Mouse (Mus musculus) heart, embryonic 10.5 days (tissue): ENCODE measurements around the gene Olfr1196. TPM values are rescaled to one million over a fixed set of nuclear protein-coding genes. Genes with fewer than 3 reads are reported as not detected.
"Not testable (repeated sequence)": the region's sequence is repeated elsewhere in the genome, so short reads cannot be mapped to it uniquely, and the experiment has no call there.

Experiments
- DNase-seq: peaks from one replicate; pipeline ENCODE4 v3.0.0-alpha.2; 2017; ENCODE audit warnings: low spot score
- H3K27ac ChIP-seq: fragments of 300-500 bp; sonication (generic); 2 replicates; pipeline ENCODE4 v1.5.1; 2016; ENCODE audit warnings: mild to moderate bottlenecking
- H3K27me3 ChIP-seq: fragments of 300-500 bp; sonication (generic); 2 replicates; pipeline ENCODE4 v1.6.1; 2016; ENCODE audit warnings: mild to moderate bottlenecking; ENCODE audit not compliant: poor library complexity, insufficient read depth, severe bottlenecking
- H3K36me3 ChIP-seq: fragments of 300-500 bp; sonication (generic); 2 replicates; pipeline ENCODE4 v1.6.1; 2016; ENCODE audit warnings: mild to moderate bottlenecking, moderate library complexity
- H3K4me1 ChIP-seq: fragments of 300-500 bp; sonication (generic); 2 replicates; pipeline ENCODE4 v1.6.1; 2016; ENCODE audit warnings: mild to moderate bottlenecking
- H3K4me3 ChIP-seq: fragments of 300-500 bp; sonication (generic); 2 replicates; pipeline ENCODE4 v1.5.1; 2016; ENCODE audit warnings: mild to moderate bottlenecking, moderate library complexity
- H3K9me3 ChIP-seq: fragments of 300-500 bp; sonication (generic); 2 replicates; pipeline ENCODE4 v1.6.1; 2016; ENCODE audit warnings: mild to moderate bottlenecking, moderate library complexity
- WGBS: fragments of 180-500 bp; shearing (Covaris S2); methylation state at CpG from one replicate; pipeline ENCODE4 v1.1.7; 2016; 5-methylcytosine and 5-hydroxymethylcytosine counted together
- polyA plus RNA-seq: library from polyadenylated mRNA; unstranded; fragments of >200 nt; fragmentation: Nextera tagmentation; extraction: Ambion mirVana; gene quantifications from 2 replicates; pipeline ENCODE4 v1.2.1, GENCODE M21; 2016

Olfr1196 gene
- not detected in 2 replicates for polyA plus RNA-seq

DNA sequence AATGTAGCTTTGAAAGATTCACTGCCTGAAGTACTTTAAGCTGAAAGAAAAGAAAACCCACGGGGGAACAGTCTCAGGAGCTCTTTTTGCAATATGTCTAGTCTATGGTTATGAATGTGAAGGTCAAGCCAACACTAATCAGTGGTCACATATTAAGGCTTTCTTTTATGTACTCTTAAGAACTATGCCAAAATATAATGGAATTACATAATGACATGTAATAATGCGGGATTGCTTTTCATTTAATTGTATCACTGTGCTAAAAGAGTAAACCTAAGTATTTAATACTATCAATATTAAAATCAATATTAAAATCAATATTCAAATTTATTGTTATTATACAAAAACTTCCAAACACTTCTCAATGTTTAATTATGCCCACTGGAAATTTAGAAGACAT, at the start of gene Olfr1196:
TSS of gene Olfr1196 (minus strand) at position 101 of the 400 bp plus-strand sequence.
- H3K27me3 ChIP-seq, result no peaks in the 10 kb centered on the region

GRCm38 (mm10) chr2:88751270-88751669, 46.9 kb upstream of the Olfr1196 start, which contains the start of gene Olfr1198:
Gene Olfr1198, minus strand, starts transcription at chr2:88751370.
- H3K9me3 ChIP-seq, result no peaks in the 10 kb centered on the region
- no peak within 1 kb of the TSS for H3K4me3 ChIP-seq
- H3K4me1 ChIP-seq, result no peaks in the 10 kb centered on the region
- no peaks in the 10 kb centered on the region for H3K27me3 ChIP-seq
- H3K27ac ChIP-seq, result no peak within 1 kb of the TSS
- WGBS, result 85% methylated on average over 2 of the region's 2 CpGs
- no peak for DNase-seq
- H3K36me3 ChIP-seq, result no peaks in the 10 kb centered on the region

More for the DNA sequence above, at the start of gene Olfr1196:
- H3K9me3 ChIP-seq, result no peaks in the 10 kb centered on the region
- no peak for DNase-seq
- H3K4me1 ChIP-seq, result no peaks in the 10 kb centered on the region
- no peaks in the 10 kb centered on the region for H3K36me3 ChIP-seq
- H3K27ac ChIP-seq, result no peak within 1 kb of the TSS
- no peak within 1 kb of the TSS for H3K4me3 ChIP-seq
- WGBS, result 86% methylated on average over 2 of the region's 2 CpGs

GRCm38 (mm10) chr2:88743379-88743778, 39.0 kb upstream of the Olfr1196 start:
- Histone ChIP-seq H3K4me3 (no peak overlapping the region), H3K36me3 (no peaks in the 10 kb centered on the region), H3K27me3 (no peaks in the 10 kb centered on the region), H3K27ac (no peak overlapping the region), H3K4me1 (no peaks in the 10 kb centered on the region), H3K9me3 (no peaks in the 10 kb centered on the region)
- no peak for DNase-seq
- 80% methylated on average over 3 of the region's 3 CpGs for WGBS

DNA sequence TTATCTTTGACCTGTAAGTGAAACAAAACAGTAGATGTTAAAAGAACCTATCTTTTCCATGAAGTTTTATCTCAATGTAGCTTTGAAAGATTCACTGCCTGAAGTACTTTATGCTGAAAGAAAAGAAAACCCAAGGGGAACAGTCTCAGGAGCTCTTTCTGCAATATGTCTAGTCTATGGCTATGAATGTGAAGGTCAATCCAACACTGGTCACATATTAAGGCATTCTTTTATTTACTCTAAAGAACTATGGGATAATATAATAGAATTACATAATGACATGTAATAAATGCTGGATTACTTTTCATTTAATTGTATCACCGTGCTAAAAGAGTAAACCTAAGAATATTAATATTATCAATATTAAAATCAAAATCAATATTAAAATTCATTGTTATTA, 27.9 kb upstream of the Olfr1196 start, which contains the start of gene Olfr1197:
TSS of gene Olfr1197 (minus strand) at position 101 of the 400 bp plus-strand sequence.
- Histone ChIP-seq H3K9me3 (no peaks in the 10 kb centered on the region), H3K4me1 (no peaks in the 10 kb centered on the region), H3K36me3 (no peaks in the 10 kb centered on the region), H3K27ac (no peak within 1 kb of the TSS), H3K4me3 (no peak within 1 kb of the TSS), H3K27me3 (no peaks in the 10 kb centered on the region)
- DNase-seq, result no peak
- 80% methylated on average over 1 of the region's 1 CpGs for WGBS

- no peaks in the 10 kb centered on the region for H3K27me3 ChIP-seq
- H3K36me3 ChIP-seq, result no peaks in the 10 kb centered on the region
- H3K4me1 ChIP-seq, result no peaks in the 10 kb centered on the region
- no peak within 1 kb of the TSS for H3K4me3 ChIP-seq
- DNase-seq, result no peak
- no peaks in the 10 kb centered on the region for H3K9me3 ChIP-seq
- H3K27ac ChIP-seq, result no peak within 1 kb of the TSS
Observed at GRCm38 (mm10) chr2:88689087-88689486, 15.3 kb downstream of the Olfr1196 start, which contains the start of gene Olfr1195. Gene Olfr1195, minus strand, starts transcription at chr2:88689187.

- H3K36me3 ChIP-seq, H3K27me3 ChIP-seq, H3K4me1 ChIP-seq, H3K9me3 ChIP-seq, DNase-seq, H3K4me3 ChIP-seq, H3K27ac ChIP-seq: not testable (repeated sequence)
Observed at GRCm38 (mm10) chr2:88675328-88675727, 29.1 kb downstream of the Olfr1196 start, which contains the start of gene Olfr1193. Gene Olfr1193, plus strand, starts transcription at chr2:88675628.

DNA sequence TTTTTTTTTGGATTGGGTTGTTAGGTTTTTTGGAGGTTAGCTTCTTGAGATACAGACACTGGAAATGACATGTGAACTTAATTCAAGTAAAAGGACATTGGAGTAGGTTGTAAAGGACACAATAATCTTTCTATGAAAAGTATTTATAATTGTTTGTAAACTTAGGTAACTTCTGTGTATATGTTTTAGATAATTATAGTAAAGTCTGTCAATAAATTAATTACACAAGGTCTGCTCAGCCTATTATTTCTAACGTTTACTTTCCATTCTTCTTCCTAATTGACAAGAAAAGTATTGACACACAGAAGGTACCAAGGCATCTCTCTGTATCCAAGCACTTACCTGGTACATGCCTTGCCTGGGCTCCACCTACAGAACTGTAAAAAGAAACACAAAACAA, 56.2 kb downstream of the Olfr1196 start, which contains the start of gene Olfr1192-ps1:
TSS of gene Olfr1192-ps1 (plus strand) at position 301 of the 400 bp plus-strand sequence.
- no peaks in the 10 kb centered on the region for H3K4me1 ChIP-seq
- no peak within 1 kb of the TSS for H3K27ac ChIP-seq
- H3K4me3 ChIP-seq, result no peak within 1 kb of the TSS
- H3K9me3 ChIP-seq, result no peaks in the 10 kb centered on the region
- DNase-seq, result no peak
- WGBS, result 47% methylated on average over 1 of the region's 1 CpGs
- no peaks in the 10 kb centered on the region for H3K36me3 ChIP-seq
- H3K27me3 ChIP-seq, result no peaks in the 10 kb centered on the region

Other genes with a start within 250 kb of the Olfr1196 start
- not detected in 2 replicates for gene Olfr1183, start 249.7 kb downstream of the Olfr1196 start, polyA plus RNA-seq
- gene Olfr1184, start 221.0 kb downstream of the Olfr1196 start, polyA plus RNA-seq, result not detected in 2 replicates
- not detected in 2 replicates for gene Olfr1185-ps1, start 211.3 kb downstream of the Olfr1196 start, polyA plus RNA-seq
- not detected in 2 replicates for gene Olfr1186, start 186.0 kb downstream of the Olfr1196 start, polyA plus RNA-seq
- gene Olfr1188, start 147.7 kb downstream of the Olfr1196 start, polyA plus RNA-seq, result not detected in 2 replicates
- not detected in 2 replicates for gene Olfr1189, start 118.1 kb downstream of the Olfr1196 start, polyA plus RNA-seq
- gene Olfr1191-ps1, start 64.1 kb downstream of the Olfr1196 start, polyA plus RNA-seq, result not detected in 2 replicates
- not detected in 2 replicates for gene Olfr1192-ps1, start 56.1 kb downstream of the Olfr1196 start, polyA plus RNA-seq
- gene Olfr1193, start 29.0 kb downstream of the Olfr1196 start, polyA plus RNA-seq, result not detected in 2 replicates
- gene Olfr1195, start 15.4 kb downstream of the Olfr1196 start, polyA plus RNA-seq, result not detected in 2 replicates
- gene Olfr1197, start 27.8 kb upstream of the Olfr1196 start, polyA plus RNA-seq, result not detected in 2 replicates
- gene Olfr1198, start 46.8 kb upstream of the Olfr1196 start, polyA plus RNA-seq, result not detected in 2 replicates
- gene Olfr1199, start 55.9 kb upstream of the Olfr1196 start, polyA plus RNA-seq, result not detected in 2 replicates
- not detected in 2 replicates for gene Olfr1200, start 65.9 kb upstream of the Olfr1196 start, polyA plus RNA-seq
- gene Olfr1201, start 88.4 kb upstream of the Olfr1196 start, polyA plus RNA-seq, result not detected in 2 replicates
- not detected in 2 replicates for gene Olfr1202, start 109.9 kb upstream of the Olfr1196 start, polyA plus RNA-seq
- gene Olfr1205, start 125.1 kb upstream of the Olfr1196 start, polyA plus RNA-seq, result not detected in 2 replicates
- not detected in 2 replicates for gene Olfr1204, start 144.7 kb upstream of the Olfr1196 start, polyA plus RNA-seq
- gene Olfr1206, start 158.6 kb upstream of the Olfr1196 start, polyA plus RNA-seq, result not detected in 2 replicates
- gene Olfr1208, start 197.7 kb upstream of the Olfr1196 start, polyA plus RNA-seq, result not detected in 2 replicates
- not detected in 2 replicates for gene Olfr1209, start 210.6 kb upstream of the Olfr1196 start, polyA plus RNA-seq
- not detected in 2 replicates for gene Olfr1211, start 233.5 kb upstream of the Olfr1196 start, polyA plus RNA-seq
- not detected in 2 replicates for gene Olfr1212, start 249.4 kb upstream of the Olfr1196 start, polyA plus RNA-seq